Mouse (Mus musculus) adrenal gland, postnatal 10 days (tissue): ENCODE results near the gene Nat8f4. TPM values are rescaled to one million over a fixed set of nuclear protein-coding genes. Genes with fewer than 3 reads are reported as not detected.

Experiments used
- total RNA-seq, 2 experiments: library from RNA; stranded (reverse); gene quantifications; 2 replicates each; pipeline ENCODE4 v1.2.3; 2021

Gene Nat8f4
- total RNA-seq, 2 experiments from 2014 or later = 6.1 to 9.9 TPM

Other genes with a start within 250 kb of the Nat8f4 start
- gene Nat8f7, start 191.7 kb downstream of the Nat8f4 start, total RNA-seq = under 1 TPM; 0.67 to 0.75 TPM
- not detected for gene Nat8f3, start 139.1 kb downstream of the Nat8f4 start, total RNA-seq
- under 1 TPM; 0.21 to 0.33 TPM for gene Nat8f6, start 83.9 kb downstream of the Nat8f4 start, total RNA-seq
- under 1 TPM; 0.27 to 0.91 TPM for gene Nat8f5, start 83.9 kb downstream of the Nat8f4 start, total RNA-seq
- 1 to 10 TPM in 1 of 2 experiments, under 1 TPM in 1; 0.90 to 1.1 TPM for gene Nat8, start 72.8 kb downstream of the Nat8f4 start, total RNA-seq
- under 1 TPM; 0.63 to 0.88 TPM for gene Nat8f2, start 35.7 kb downstream of the Nat8f4 start, total RNA-seq
- gene Tprkb, start 7.0 kb upstream of the Nat8f4 start, total RNA-seq = 10 to 100 TPM; 36.5 to 48.1 TPM
- 10 to 100 TPM; 21.7 to 24.6 TPM for gene Nat8f1, start 10.8 kb upstream of the Nat8f4 start, total RNA-seq
- gene Dusp11, start 56.8 kb upstream of the Nat8f4 start, total RNA-seq = 10 to 100 TPM; 83.7 to 91.8 TPM
- gene Figla, start 111.3 kb upstream of the Nat8f4 start, total RNA-seq = not detected
- 10 to 100 TPM in 1 of 2 experiments, 1 to 10 TPM in 1; 5.3 to 11.8 TPM for gene Add2, start 123.8 kb upstream of the Nat8f4 start, total RNA-seq